Mouse (Mus musculus): ENCODE data around the gene 4930519G04Rik. TPM values are rescaled to one million over a fixed set of nuclear protein-coding genes. Genes with fewer than 3 reads are reported as not detected.
"Not testable (repeated sequence)": the region's sequence is repeated elsewhere in the genome, so short reads cannot be mapped to it uniquely, and the experiment has no call there.

4930519G04Rik gene
- polyA plus RNA-seq, 1 experiment from 2014 or later, result not detected

DNA sequence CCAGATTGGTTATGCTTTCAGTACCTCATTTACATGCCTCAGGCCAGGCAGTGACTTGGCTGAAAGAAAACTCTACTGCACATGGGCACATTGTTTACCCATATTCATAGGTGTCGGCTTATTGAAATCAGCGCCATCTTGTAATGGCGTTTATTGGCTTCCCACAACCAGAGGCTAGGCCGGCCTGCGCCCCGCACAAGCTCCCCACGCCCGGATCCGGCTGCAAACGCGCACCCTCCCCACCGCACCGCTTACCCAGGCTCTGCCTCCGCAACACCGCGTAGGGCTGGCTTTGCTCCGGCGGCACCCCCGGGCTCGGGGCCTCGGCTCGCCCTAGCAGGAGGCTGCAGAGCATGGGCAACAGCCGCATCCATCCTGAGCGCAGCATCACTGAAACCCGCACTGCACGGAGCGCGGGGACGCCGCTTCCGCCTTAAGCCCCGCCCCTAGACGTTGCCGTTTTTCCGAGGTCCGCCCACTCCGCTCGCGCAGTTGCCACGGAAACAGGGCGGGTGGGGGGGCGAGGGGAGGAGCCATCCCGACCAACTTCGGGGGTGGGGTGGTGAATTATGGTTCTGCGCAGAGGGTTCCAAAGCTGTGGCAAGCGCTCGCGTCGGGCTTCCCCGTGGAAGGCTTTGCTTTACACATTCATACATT is 39.8 kb upstream of the 4930519G04Rik start:
- under 1% methylated on average over 50 of the region's 50 CpGs for WGBS
- peak; percentile 93 for ATAC-seq (ENCODE audit: insufficient number of reproducible peaks, low FRiP score, low TSS enrichment, low read depth)
- Histone ChIP-seq H3K27me3 (no peaks in the 10 kb centered on the region), H3K4me2 (replicated peaks) (peak overlapping the region; percentile 56), H3K4me1 (peaks cover 13% of the 10 kb centered on the region; the same call in 1 of the 2 replicates), H3K4me3 (replicated peaks) (peak overlapping the region; percentile 80), H3K9ac (peak overlapping the region; percentile 59), H3K9me3 (replicated peaks) (no peaks in the 10 kb centered on the region), H3K27ac (replicated peaks) (peak overlapping the region; percentile 91), H3K36me3 (peaks cover 11% of the 10 kb centered on the region)

DNA sequence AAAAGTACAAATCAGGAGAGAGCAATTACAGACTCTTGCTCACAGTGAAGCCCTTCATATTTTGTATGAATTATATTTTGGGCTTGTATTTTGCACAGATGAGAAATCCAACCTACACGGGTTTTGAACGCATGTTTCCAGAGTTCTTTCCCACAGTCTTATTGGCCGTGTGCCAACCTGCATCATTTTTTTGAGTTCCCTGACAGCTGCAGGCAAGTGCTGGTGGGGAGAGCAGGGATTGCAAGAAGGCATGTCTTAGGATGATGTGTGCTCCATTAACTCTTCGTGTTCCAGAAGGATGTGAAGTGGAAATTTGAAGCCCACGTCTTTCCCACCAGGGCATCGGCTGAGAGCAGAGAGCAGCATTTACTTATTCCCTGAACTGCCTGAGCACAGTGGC is 36.9 kb upstream of the 4930519G04Rik start:
- no peak for ATAC-seq (ENCODE audit: insufficient number of reproducible peaks, low FRiP score, low TSS enrichment, low read depth)
- no peak overlapping the region for H3K4me2 ChIP-seq (replicated peaks)
- peaks cover 10% of the 10 kb centered on the region for H3K36me3 ChIP-seq

DNA sequence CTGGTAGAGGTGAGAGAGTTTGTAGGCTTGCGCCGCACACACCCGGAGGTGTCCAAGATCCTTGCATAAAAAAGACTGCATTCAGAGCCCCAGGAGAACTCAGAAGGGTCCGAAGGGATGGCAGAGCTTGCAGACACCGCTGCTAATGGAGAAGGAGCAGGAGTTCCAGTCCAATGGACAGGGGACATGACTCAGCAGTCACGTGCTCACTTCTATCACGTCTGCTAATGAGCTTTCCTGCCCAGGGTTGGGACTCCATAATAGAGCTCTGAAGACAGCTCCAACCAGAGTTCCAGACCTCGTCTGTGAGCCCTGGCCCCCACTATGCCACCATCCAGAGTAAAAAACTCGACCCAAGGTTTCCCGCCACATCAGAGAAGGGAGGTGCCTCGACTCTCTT is 35.3 kb upstream of the 4930519G04Rik start:
- Histone ChIP-seq H3K27me3 (no peaks in the 10 kb centered on the region), H3K4me1 (no peaks in the 10 kb centered on the region), H3K27ac (replicated peaks) (no peak overlapping the region), H3K9ac (no peak overlapping the region), H3K9me3 (replicated peaks) (no peaks in the 10 kb centered on the region), H3K4me3 (replicated peaks) (no peak overlapping the region), H3K4me2 (replicated peaks) (no peak overlapping the region), H3K36me3 (peaks cover 16% of the 10 kb centered on the region)
- 77% methylated on average over 11 of the region's 11 CpGs for WGBS
- ATAC-seq (ENCODE audit: insufficient number of reproducible peaks, low FRiP score, low TSS enrichment, low read depth), result no peak

More for the DNA sequence above, 36.9 kb upstream of the 4930519G04Rik start:
- H3K4me3 ChIP-seq (replicated peaks), result no peak overlapping the region
- no peak overlapping the region for H3K9ac ChIP-seq
- 50% methylated on average over 6 of the region's 6 CpGs for WGBS
- H3K4me1 ChIP-seq, result peaks cover 11% of the 10 kb centered on the region; the same call in 1 of the 2 replicates
- H3K27me3 ChIP-seq, result no peaks in the 10 kb centered on the region
- no peaks in the 10 kb centered on the region for H3K9me3 ChIP-seq (replicated peaks)
- H3K27ac ChIP-seq (replicated peaks), result no peak overlapping the region

DNA sequence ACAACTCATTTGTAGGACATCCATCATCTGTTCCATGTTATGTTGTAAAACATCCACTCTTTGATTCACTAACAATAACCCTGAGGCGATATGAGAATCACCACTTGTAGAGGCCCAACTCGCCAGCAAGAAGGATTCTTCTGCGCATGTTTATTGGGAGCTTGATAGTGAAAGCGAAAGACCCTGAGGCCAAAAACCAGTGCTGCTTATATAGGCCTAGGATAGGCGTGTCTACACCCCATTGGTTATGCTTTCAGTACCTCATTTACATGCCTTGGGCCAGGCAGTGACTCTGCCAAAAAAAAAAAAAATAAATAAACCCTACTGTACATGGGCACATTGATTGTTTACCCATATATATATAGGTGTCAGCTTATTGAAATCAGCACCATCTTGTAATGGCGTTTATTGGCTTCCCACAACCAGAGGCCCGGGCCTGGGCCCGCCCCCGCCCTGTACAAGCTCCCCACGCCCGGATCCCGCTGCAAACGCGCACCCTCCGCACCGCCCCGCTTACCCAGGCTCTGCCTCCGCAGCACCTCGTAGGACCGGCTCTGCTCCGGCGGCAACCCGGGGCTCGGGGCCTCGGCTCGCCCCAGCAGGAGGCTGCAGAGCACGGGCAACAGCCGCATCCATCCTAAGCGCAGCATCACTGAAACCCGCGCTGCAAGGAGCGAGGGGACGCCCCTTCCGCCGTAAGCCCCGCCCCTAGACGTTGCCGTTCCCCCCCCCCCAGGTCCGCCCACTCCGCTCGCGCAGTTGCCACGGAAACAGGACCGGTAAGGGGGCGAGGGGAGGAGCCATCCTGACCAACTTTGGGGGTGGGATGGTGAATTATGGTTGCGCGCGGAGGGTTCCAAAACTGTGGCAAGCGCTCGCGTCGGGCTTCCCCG is 30.4 kb upstream of the 4930519G04Rik start, which contains the start of gene 1500011B03Rik:
Gene 1500011B03Rik (minus strand): TSS at position 673 of the 893 bp plus-strand sequence.
- ATAC-seq (ENCODE audit: insufficient number of reproducible peaks, low FRiP score, low TSS enrichment, low read depth), result peak; percentile 90
- H3K9ac ChIP-seq, result peak within 1 kb of the TSS; percentile 64
- peak within 1 kb of the TSS; percentile 77 for H3K27ac ChIP-seq (replicated peaks)
- no peaks in the 10 kb centered on the region for H3K27me3 ChIP-seq
- peak within 1 kb of the TSS; percentile 63 for H3K4me2 ChIP-seq (replicated peaks)
- H3K9me3 ChIP-seq (replicated peaks), result no peaks in the 10 kb centered on the region
- peak within 1 kb of the TSS; percentile 68 for H3K4me3 ChIP-seq (replicated peaks)
- H3K4me1 ChIP-seq, result peaks cover 7% of the 10 kb centered on the region; the same call in 1 of the 2 replicates
- WGBS, result 6% methylated on average over 53 of the region's 53 CpGs
- H3K36me3 ChIP-seq, result peaks cover 16% of the 10 kb centered on the region

DNA sequence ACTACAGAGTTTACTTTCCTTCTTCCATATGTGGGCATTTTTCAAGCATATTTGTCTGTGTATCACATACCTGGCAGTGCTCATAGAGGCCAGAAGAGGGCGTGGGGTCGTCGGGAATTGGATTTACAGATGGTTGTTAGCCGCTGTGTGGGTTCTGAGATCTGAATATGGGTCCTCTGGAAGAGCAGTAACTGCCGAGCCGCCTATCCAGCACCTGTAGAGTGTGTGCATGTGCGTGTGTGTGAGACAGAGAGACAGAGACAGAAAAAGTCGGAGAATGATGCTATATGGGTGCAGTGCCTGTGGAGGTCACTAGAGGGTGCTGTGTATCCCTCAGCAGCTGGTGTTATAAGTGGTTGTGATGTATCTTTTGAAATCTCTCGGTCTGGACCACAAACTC is 29.3 kb upstream of the 4930519G04Rik start:
- ATAC-seq (ENCODE audit: insufficient number of reproducible peaks, low FRiP score, low TSS enrichment, low read depth), result no peak
- H3K27me3 ChIP-seq, result no peaks in the 10 kb centered on the region
- peaks cover 16% of the 10 kb centered on the region for H3K36me3 ChIP-seq
- H3K4me1 ChIP-seq, result peaks cover 7% of the 10 kb centered on the region; the same call in 1 of the 2 replicates
- H3K9ac ChIP-seq, result no peak overlapping the region
- H3K9me3 ChIP-seq (replicated peaks), result no peaks in the 10 kb centered on the region
- H3K4me3 ChIP-seq (replicated peaks), result peak overlapping the region; percentile 4; the same call in 1 of the 2 replicates
- no peak overlapping the region for H3K4me2 ChIP-seq (replicated peaks)
- 0 out of 2 replicates have a peak overlapping the region, but pooled peaks have one; percentile 28 for H3K27ac ChIP-seq (replicated peaks)
- WGBS, result 21% methylated on average over 9 of the region's 9 CpGs

DNA sequence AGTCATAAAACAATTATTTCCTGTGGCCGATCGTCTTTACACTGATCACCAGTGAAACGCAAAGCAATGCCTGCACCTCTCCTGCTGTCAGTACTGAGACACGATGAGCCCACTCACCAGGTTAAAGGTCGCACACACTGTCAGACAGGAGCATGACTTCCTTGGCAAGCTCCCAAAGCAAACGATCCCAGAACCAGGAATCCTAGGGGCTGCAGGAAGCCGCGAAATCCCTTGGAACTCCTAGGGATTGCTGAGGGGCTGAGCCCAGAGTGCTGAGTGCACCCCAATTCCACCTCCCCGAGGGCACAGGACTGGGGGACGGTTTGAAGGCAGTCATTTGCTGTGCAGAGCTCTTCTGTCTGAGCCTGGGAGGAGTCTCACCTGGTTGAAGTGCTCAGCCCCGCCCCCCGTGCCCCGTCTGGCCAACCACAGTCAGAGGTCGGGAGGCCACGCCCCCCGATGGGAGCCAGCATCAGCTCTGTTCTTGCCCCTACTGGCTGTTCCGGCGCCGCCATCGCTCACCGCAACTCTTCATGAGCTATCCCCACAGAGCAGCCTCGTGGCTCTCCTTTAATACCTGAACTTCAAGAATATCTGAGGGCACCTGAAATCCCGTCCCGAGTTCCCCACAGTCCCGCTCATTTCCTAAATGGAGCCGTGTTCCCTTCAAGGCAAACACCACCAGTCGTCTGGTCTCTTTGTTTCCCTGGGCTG is 27.3 kb upstream of the 4930519G04Rik start:
- WGBS, result 10% methylated on average over 27 of the region's 27 CpGs
- Histone ChIP-seq H3K27ac (replicated peaks) (0 out of 2 replicates have a peak overlapping the region, but pooled peaks have one; percentile 48), H3K36me3 (peaks cover 10% of the 10 kb centered on the region), H3K4me2 (replicated peaks) (peak overlapping the region; percentile 65), H3K9ac (no peak overlapping the region), H3K9me3 (replicated peaks) (no peaks in the 10 kb centered on the region), H3K4me1 (peaks cover 7% of the 10 kb centered on the region; the same call in 1 of the 2 replicates), H3K4me3 (replicated peaks) (peak overlapping the region; percentile 39), H3K27me3 (no peaks in the 10 kb centered on the region)
- peak; percentile 83 for ATAC-seq (ENCODE audit: insufficient number of reproducible peaks, low FRiP score, low TSS enrichment, low read depth)

DNA sequence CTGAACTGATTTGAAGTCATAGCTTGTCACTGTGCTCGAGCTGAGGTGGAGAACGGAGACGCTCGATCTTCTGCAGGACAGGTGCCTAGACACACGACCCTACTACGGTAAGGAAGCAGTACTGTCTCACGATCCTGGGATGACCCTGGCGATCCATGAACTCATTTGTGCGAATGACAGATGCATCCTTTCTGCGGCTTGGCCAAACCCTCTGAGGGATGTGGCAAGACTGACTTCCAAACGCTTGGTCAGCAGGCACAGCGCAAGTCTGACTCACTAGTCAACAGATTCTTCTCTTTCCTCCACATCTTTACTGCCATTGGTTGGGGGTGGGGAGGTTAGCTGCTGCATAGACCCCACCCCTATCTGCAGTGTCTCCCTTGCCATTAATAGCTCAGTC is 26.0 kb upstream of the 4930519G04Rik start:
- Histone ChIP-seq H3K4me3 (replicated peaks) (no peak overlapping the region), H3K4me2 (replicated peaks) (no peak overlapping the region), H3K36me3 (no peaks in the 10 kb centered on the region), H3K27ac (replicated peaks) (no peak overlapping the region), H3K27me3 (no peaks in the 10 kb centered on the region), H3K4me1 (peaks cover 7% of the 10 kb centered on the region; the same call in 1 of the 2 replicates), H3K9me3 (replicated peaks) (no peaks in the 10 kb centered on the region), H3K9ac (no peak overlapping the region)
- WGBS, result 78% methylated on average over 12 of the region's 12 CpGs
- ATAC-seq (ENCODE audit: insufficient number of reproducible peaks, low FRiP score, low TSS enrichment, low read depth), result no peak

DNA sequence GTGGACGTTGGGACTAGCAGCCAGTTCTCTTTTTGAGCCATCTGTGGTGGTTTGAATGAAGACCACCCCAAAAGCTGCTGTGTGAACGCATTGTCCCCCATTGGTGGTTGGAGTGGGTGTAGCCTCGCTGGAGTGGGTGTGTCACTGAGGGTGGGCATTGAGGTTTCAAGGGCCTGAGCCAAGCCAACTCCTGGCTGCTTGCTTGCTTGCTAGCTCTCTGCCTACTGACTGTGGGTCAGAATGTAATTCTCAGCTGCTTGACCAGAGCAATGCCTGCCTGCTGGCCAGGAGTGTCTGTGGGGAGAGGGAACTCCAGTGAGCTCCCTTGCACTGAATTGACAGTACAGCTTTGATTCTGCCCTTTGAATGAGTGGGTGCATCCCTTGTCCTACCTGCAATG is 23.7 kb upstream of the 4930519G04Rik start:
- Histone ChIP-seq H3K4me1 (peaks cover 7% of the 10 kb centered on the region; the same call in 1 of the 2 replicates), H3K4me2 (replicated peaks) (no peak overlapping the region), H3K9ac (no peak overlapping the region), H3K36me3 (no peaks in the 10 kb centered on the region), H3K4me3 (replicated peaks) (no peak overlapping the region), H3K27ac (replicated peaks) (no peak overlapping the region), H3K27me3 (no peaks in the 10 kb centered on the region), H3K9me3 (replicated peaks) (no peaks in the 10 kb centered on the region)
- ATAC-seq (ENCODE audit: insufficient number of reproducible peaks, low FRiP score, low TSS enrichment, low read depth), result no peak
- 70% methylated on average over 3 of the region's 3 CpGs for WGBS

DNA sequence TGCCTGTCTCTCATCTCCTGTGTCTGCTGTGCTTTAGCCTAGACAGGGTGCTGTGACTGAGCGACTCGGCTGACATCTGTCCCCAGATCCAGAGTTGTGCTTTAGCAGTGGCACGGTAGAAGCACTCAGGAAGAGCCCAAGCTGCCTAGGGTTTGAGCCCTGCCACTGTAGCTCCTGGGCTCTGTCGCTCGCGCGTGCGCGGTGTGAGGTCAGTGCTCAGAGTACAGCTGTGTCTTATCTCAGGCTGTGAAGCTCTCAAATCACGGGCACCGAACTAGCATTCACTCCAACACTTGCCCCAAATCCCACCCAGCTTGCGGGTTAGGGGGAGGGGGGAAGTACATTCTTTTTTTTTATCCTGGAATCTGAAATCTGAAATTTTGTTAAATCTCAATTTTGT is 16.6 kb upstream of the 4930519G04Rik start:
- 0 out of 2 replicates have a peak, but pooled peaks cover 5% of the 10 kb centered on the region for H3K4me1 ChIP-seq
- no peak overlapping the region for H3K27ac ChIP-seq (replicated peaks)
- H3K27me3 ChIP-seq, result no peaks in the 10 kb centered on the region
- no peak for ATAC-seq (ENCODE audit: insufficient number of reproducible peaks, low FRiP score, low TSS enrichment, low read depth)
- no peaks in the 10 kb centered on the region for H3K36me3 ChIP-seq
- H3K4me2 ChIP-seq (replicated peaks), result no peak overlapping the region
- no peak overlapping the region for H3K9ac ChIP-seq
- no peak overlapping the region for H3K4me3 ChIP-seq (replicated peaks)
- no peaks in the 10 kb centered on the region for H3K9me3 ChIP-seq (replicated peaks)
- 63% methylated on average over 12 of the region's 12 CpGs for WGBS

DNA sequence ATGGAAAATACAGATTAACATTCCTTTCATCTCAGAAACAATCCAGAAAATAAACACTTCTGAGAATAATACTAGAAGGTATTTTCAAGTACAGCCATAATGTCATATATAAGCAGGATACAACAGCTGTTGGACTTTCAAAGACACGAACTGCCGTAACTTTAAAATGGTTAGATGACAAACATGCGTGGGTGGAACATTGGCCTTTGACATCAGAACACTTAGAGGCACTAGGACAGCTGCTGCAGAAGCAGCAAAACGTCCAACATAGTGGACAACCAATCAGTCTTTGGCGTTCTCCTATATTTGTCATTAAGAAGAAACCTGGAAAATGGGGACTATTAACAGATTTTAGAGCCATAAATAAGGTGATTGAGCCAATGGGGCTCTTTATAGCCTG is 13.0 kb upstream of the 4930519G04Rik start:
- H3K9ac ChIP-seq; H3K4me2 ChIP-seq (replicated peaks); ATAC-seq (ENCODE audit: insufficient number of reproducible peaks, low FRiP score, low TSS enrichment, low read depth); H3K4me3 ChIP-seq (replicated peaks); H3K27me3 ChIP-seq; H3K9me3 ChIP-seq (replicated peaks); H3K27ac ChIP-seq (replicated peaks); H3K36me3 ChIP-seq: not testable (repeated sequence)
- peaks cover 15% of the 10 kb centered on the region for H3K4me1 ChIP-seq
- WGBS, result 53% methylated on average over 5 of the region's 5 CpGs
